Mouse (Mus musculus): Measurements from ENCODE around the gene Rsc1a1.

Gene Rsc1a1

GRCm38 (mm10) chr4:141654509-141654908, 30.9 kb downstream of the Rsc1a1 start:
- no peak for DNase-seq (ENCODE audit: low spot score in 2 of 2)

- DNase-seq (ENCODE audit: low spot score in 2 of 2), result no peak
Measured at GRCm38 (mm10) chr4:141653813-141654212, 31.6 kb downstream of the Rsc1a1 start.

- no peak for DNase-seq (ENCODE audit: low spot score in 2 of 2)
Measured at GRCm38 (mm10) chr4:141653044-141653443, 32.4 kb downstream of the Rsc1a1 start.

GRCm38 (mm10) chr4:141651944-141652343, 33.5 kb downstream of the Rsc1a1 start:
- DNase-seq (ENCODE audit: low spot score in 2 of 2), result no peak

- DNase-seq (ENCODE audit: low spot score in 2 of 2), result no peak
Measured at GRCm38 (mm10) chr4:141651286-141651685, 34.1 kb downstream of the Rsc1a1 start.

GRCm38 (mm10) chr4:141649244-141649643, 36.2 kb downstream of the Rsc1a1 start:
- DNase-seq (ENCODE audit: low spot score in 2 of 2), result no peak

- DNase-seq (ENCODE audit: low spot score in 2 of 2), result no peak
Measured at GRCm38 (mm10) chr4:141648262-141648661, 37.1 kb downstream of the Rsc1a1 start.

GRCm38 (mm10) chr4:141647187-141647586, 38.2 kb downstream of the Rsc1a1 start:
- no peak for DNase-seq (ENCODE audit: low spot score in 2 of 2)

- no peak for DNase-seq (ENCODE audit: low spot score in 2 of 2)
Measured at GRCm38 (mm10) chr4:141645988-141646387, 39.4 kb downstream of the Rsc1a1 start.

- peak in 1 of 2 experiments; percentile 51 for DNase-seq (ENCODE audit: low spot score in 2 of 2)
Measured at GRCm38 (mm10) chr4:141643118-141643855, 42.1 kb downstream of the Rsc1a1 start.

GRCm38 (mm10) chr4:141641961-141642811, 43.2 kb downstream of the Rsc1a1 start:
- no peak for DNase-seq (ENCODE audit: low spot score in 2 of 2)

GRCm38 (mm10) chr4:141641353-141641771, 44.0 kb downstream of the Rsc1a1 start:
- no peak for DNase-seq (ENCODE audit: low spot score in 2 of 2)

GRCm38 (mm10) chr4:141639474-141639873, 45.9 kb downstream of the Rsc1a1 start:
- no peak for DNase-seq (ENCODE audit: low spot score in 2 of 2)

GRCm38 (mm10) chr4:141636693-141637092, 48.7 kb downstream of the Rsc1a1 start:
- DNase-seq (ENCODE audit: low spot score in 2 of 2), result no peak

GRCm38 (mm10) chr4:141635991-141636390, 49.4 kb downstream of the Rsc1a1 start:
- no peak for DNase-seq (ENCODE audit: low spot score in 2 of 2)

All from urinary bladder, postnatal 36 days (tissue).